Mouse (Mus musculus): Measurements from ENCODE around the gene Sec24d.

- TF ChIP-seq POLR2A (IDR thresholded peaks at IDR 0.05; ENCODE audit: low read depth, low read length): peak; percentile 78
- TF ChIP-seq CTCF (IDR thresholded peaks at IDR 0.05; ENCODE audit: extremely low read depth, insufficient read length, insufficient replicate concordance, low read depth, low read length): no peak
These were observed 516 bp downstream of the Sec24d start for GRCm38 (mm10) chr3:123267741-123268201.
